Mouse (Mus musculus) liver, postnatal 0 days (tissue): ENCODE results near the gene Oas1d.
"Not testable (repeated sequence)": the region's sequence is repeated elsewhere in the genome, so short reads cannot be mapped to it uniquely, and the experiment has no call there.

Source experiments
- CTCF ChIP-seq: sonication (generic); IDR thresholded peaks from 2 replicates; pipeline ENCODE4 v1.5.1; 2016; ENCODE audit warnings: antibody characterized with exemption, low read depth
- EP300 ChIP-seq: IDR thresholded peaks from 2 replicates; pipeline ENCODE4 v1.6.1; 2016; ENCODE audit warnings: antibody characterized with exemption, low read depth, mild to moderate bottlenecking

GRCm38 (mm10) chr5:120893866-120894265, 20.5 kb upstream of the Oas1d start:
- TF ChIP-seq EP300, CTCF: not testable (repeated sequence)
